Mouse (Mus musculus) forebrain, embryonic 14.5 days (tissue): ENCODE data around the gene Nrn1. TPM values are rescaled to one million over a fixed set of nuclear protein-coding genes. Genes with fewer than 3 reads are reported as not detected.

Experiments used
- ATAC-seq: fragments of 200-750 bp; cut with Nextera tagmentation; 2 replicates; pipeline ENCODE4 v1.8.0; 2017; ENCODE audit warnings: mild to moderate bottlenecking, moderate library complexity
- DNase-seq: peaks from one replicate; pipeline ENCODE4 v3.0.0-alpha.2; 2015; ENCODE audit warnings: low spot score
- H3K27ac ChIP-seq: fragments of 300-500 bp; sonication (generic); 2 replicates; pipeline ENCODE4 v1.5.1; 2014; ENCODE audit warnings: low read depth, mild to moderate bottlenecking, control low read depth, low read length, moderate library complexity
- H3K27me3 ChIP-seq: fragments of 300-500 bp; sonication (generic); replicated peaks from 2 replicates; pipeline ENCODE4 v1.6.1; 2014; ENCODE audit warnings: low read length, control low read depth, mixed read lengths; ENCODE audit not compliant: control insufficient read depth, insufficient read depth
- H3K36me3 ChIP-seq: fragments of 300-500 bp; sonication (generic); 2 replicates; pipeline ENCODE4 v1.6.1; 2014; ENCODE audit warnings: low read length, control low read depth; ENCODE audit not compliant: control insufficient read depth, insufficient read depth
- H3K4me1 ChIP-seq: fragments of 300-500 bp; sonication (generic); 2 replicates; pipeline ENCODE4 v1.6.1; 2014; ENCODE audit warnings: antibody characterized with exemption, low read length, control low read depth; ENCODE audit not compliant: control insufficient read depth, insufficient read depth
- H3K4me2 ChIP-seq: fragments of 300-500 bp; sonication (generic); 2 replicates; pipeline ENCODE4 v1.6.1; 2014; ENCODE audit warnings: mild to moderate bottlenecking, control low read depth, low read length
- H3K4me3 ChIP-seq: fragments of 300-500 bp; sonication (generic); 2 replicates; pipeline ENCODE4 v1.5.1; 2014; ENCODE audit warnings: low read depth, low read length, control low read depth
- H3K9ac ChIP-seq: fragments of 300-500 bp; sonication (generic); 2 replicates; pipeline ENCODE4 v1.6.1; 2014; ENCODE audit warnings: mild to moderate bottlenecking, low read length, control low read depth, moderate library complexity
- H3K9me3 ChIP-seq: fragments of 300-500 bp; sonication (generic); replicated peaks from 2 replicates; pipeline ENCODE4 v1.6.1; 2016; ENCODE audit warnings: low read length, control low read depth, mixed read lengths; ENCODE audit not compliant: control insufficient read depth
- WGBS: fragments of 180-500 bp; shearing (Covaris S2); extraction: QIAGEN DNeasy Blood & Tissue Kit; methylation state at CpG from one replicate; pipeline ENCODE4 v1.1.7; 2014; 5-methylcytosine and 5-hydroxymethylcytosine counted together
- polyA plus RNA-seq: library from polyadenylated mRNA; unstranded; fragments of >200 nt; fragmentation: Nextera tagmentation; extraction: Ambion mirVana; gene quantifications from 2 replicates; pipeline ENCODE4 v1.2.1, GENCODE M21; 2014

Nrn1 gene
- polyA plus RNA-seq, 1 experiment from 2014 or later, result 56.5 TPM

- Histone ChIP-seq H3K27me3 (no peaks in the 10 kb centered on the region), H3K36me3 (no peaks in the 10 kb centered on the region), H3K9me3 (no peaks in the 10 kb centered on the region), H3K9ac (no peak overlapping the region), H3K4me1 (no peaks in the 10 kb centered on the region), H3K4me2 (no peak overlapping the region), H3K27ac (no peak overlapping the region), H3K4me3 (no peak overlapping the region)
- 50% methylated on average over 2 of the region's 2 CpGs for WGBS
- ATAC-seq (peak; percentile 85; the same call in 1 of the 2 replicates), DNase-seq (peak; percentile 75)
Observed at GRCm38 (mm10) chr13:36716708-36717107, 18.2 kb downstream of the Nrn1 start.

- H3K4me1 ChIP-seq, result no peaks in the 10 kb centered on the region
- DNase-seq (no peak), ATAC-seq (no peak)
- no peaks in the 10 kb centered on the region for H3K36me3 ChIP-seq
- no peak overlapping the region for H3K4me2 ChIP-seq
- no peaks in the 10 kb centered on the region for H3K9me3 ChIP-seq
- H3K27ac ChIP-seq, result no peak overlapping the region
- no peak overlapping the region for H3K9ac ChIP-seq
- WGBS, result 81% methylated on average over 2 of the region's 2 CpGs
- H3K4me3 ChIP-seq, result no peak overlapping the region
- H3K27me3 ChIP-seq, result no peaks in the 10 kb centered on the region
Observed at GRCm38 (mm10) chr13:36714101-36714500, 20.8 kb downstream of the Nrn1 start.

GRCm38 (mm10) chr13:36707088-36707690 lies 27.7 kb downstream of the Nrn1 start:
- Histone ChIP-seq H3K9me3 (no peaks in the 10 kb centered on the region), H3K9ac (no peak overlapping the region), H3K4me3 (no peak overlapping the region), H3K36me3 (no peaks in the 10 kb centered on the region), H3K27me3 (no peaks in the 10 kb centered on the region), H3K4me1 (no peaks in the 10 kb centered on the region), H3K27ac (no peak overlapping the region), H3K4me2 (no peak overlapping the region)
- ATAC-seq (no peak), DNase-seq (peak; percentile 14)
- 51% methylated on average over 3 of the region's 3 CpGs for WGBS

DNA sequence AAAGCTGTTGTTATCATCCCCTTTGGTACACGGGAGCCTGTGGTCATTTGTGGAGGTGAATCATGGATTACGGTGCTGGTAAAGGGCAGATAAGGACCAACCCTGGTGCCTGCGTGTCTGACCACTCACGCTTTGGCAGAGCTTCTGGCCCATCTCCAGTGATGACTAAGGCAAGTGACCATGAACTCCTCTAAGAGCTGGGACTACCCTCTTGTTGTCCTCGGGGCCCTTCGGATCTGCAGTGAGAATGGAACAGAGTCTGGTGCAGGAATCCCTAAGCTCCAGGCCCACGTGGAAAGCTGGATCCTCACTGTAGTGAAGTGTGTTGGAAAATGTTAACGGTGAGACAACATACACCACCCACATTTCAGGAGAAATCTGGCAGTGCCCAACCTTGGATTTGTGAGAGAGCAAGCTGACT lies 38.6 kb downstream of the Nrn1 start:
- no peaks in the 10 kb centered on the region for H3K9me3 ChIP-seq
- H3K27me3 ChIP-seq, result no peaks in the 10 kb centered on the region
- H3K9ac ChIP-seq, result no peak overlapping the region
- ATAC-seq (no peak), DNase-seq (no peak)
- H3K4me2 ChIP-seq, result no peak overlapping the region
- H3K4me3 ChIP-seq, result no peak overlapping the region
- H3K4me1 ChIP-seq, result no peaks in the 10 kb centered on the region
- WGBS, result 91% methylated on average over 8 of the region's 8 CpGs
- no peaks in the 10 kb centered on the region for H3K36me3 ChIP-seq
- H3K27ac ChIP-seq, result no peak overlapping the region

- Histone ChIP-seq H3K27me3 (no peaks in the 10 kb centered on the region), H3K27ac (no peak overlapping the region), H3K4me1 (no peaks in the 10 kb centered on the region), H3K9ac (no peak overlapping the region), H3K36me3 (no peaks in the 10 kb centered on the region), H3K4me3 (no peak overlapping the region), H3K4me2 (no peak overlapping the region), H3K9me3 (no peaks in the 10 kb centered on the region)
- no peak for DNase-seq
- ATAC-seq, result no peak
- WGBS, result 69% methylated on average over 7 of the region's 7 CpGs
Observed at GRCm38 (mm10) chr13:36695516-36696201, 39.3 kb downstream of the Nrn1 start.

- no peaks in the 10 kb centered on the region for H3K4me1 ChIP-seq
Observed at GRCm38 (mm10) chr13:36683581-36683980, 51.4 kb downstream of the Nrn1 start.

DNA sequence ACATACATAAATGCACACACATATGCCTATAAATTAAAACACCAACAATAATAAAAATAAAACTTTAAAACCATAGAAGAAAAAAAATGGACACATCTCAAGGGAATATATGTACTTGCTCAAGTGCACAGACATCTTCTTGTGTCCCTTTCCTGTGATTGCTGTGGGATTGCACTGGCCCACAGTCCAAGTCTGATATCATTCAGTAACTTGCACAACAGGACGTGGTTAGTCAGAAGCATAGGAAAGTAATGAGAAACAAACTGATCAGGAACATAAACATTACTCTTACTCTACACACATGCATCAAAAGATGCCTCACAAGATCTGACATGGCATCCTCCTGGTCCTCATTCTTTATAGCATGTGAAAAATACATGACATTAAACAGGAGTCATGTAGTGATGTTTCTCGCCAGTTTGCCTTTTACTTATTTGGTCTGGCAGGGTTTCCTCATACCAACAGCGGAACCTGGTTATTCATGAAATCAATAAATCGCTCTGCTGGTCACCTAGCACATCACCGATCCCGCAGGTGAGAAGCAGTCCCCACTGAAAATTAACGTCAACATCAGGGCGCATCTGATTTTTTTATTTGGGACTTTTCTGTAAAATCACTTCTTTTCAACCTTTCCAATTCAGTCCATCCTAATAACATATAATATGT lies 54.1 kb downstream of the Nrn1 start:
- no peaks in the 10 kb centered on the region for H3K9me3 ChIP-seq
- H3K27ac ChIP-seq, result no peak overlapping the region
- WGBS, result 94% methylated on average over 8 of the region's 8 CpGs
- DNase-seq (no peak), ATAC-seq (no peak)
- H3K4me1 ChIP-seq, result no peaks in the 10 kb centered on the region
- no peak overlapping the region for H3K4me2 ChIP-seq
- no peaks in the 10 kb centered on the region for H3K27me3 ChIP-seq
- no peak overlapping the region for H3K9ac ChIP-seq
- no peaks in the 10 kb centered on the region for H3K36me3 ChIP-seq
- H3K4me3 ChIP-seq, result no peak overlapping the region

More at GRCm38 (mm10) chr13:36683581-36683980, 51.4 kb downstream of the Nrn1 start:
- no peak for ATAC-seq
- 85% methylated on average over 4 of the region's 4 CpGs for WGBS
- H3K4me2 ChIP-seq, result no peak overlapping the region
- no peak overlapping the region for H3K4me3 ChIP-seq
- no peaks in the 10 kb centered on the region for H3K9me3 ChIP-seq
- H3K9ac ChIP-seq, result no peak overlapping the region
- H3K27me3 ChIP-seq, result no peaks in the 10 kb centered on the region
- H3K27ac ChIP-seq, result no peak overlapping the region
- DNase-seq, result no peak
- H3K36me3 ChIP-seq, result no peaks in the 10 kb centered on the region

- Histone ChIP-seq H3K27me3 (no peaks in the 10 kb centered on the region), H3K4me3 (no peak overlapping the region), H3K36me3 (no peaks in the 10 kb centered on the region), H3K4me1 (no peaks in the 10 kb centered on the region), H3K27ac (no peak overlapping the region), H3K9me3 (no peaks in the 10 kb centered on the region), H3K9ac (no peak overlapping the region), H3K4me2 (no peak overlapping the region)
- DNase-seq, result no peak
- WGBS, result 63% methylated on average over 1 of the region's 1 CpGs
- no peak for ATAC-seq
Observed at GRCm38 (mm10) chr13:36679345-36679744, 55.6 kb downstream of the Nrn1 start.
